Mouse (Mus musculus) midbrain, embryonic 11.5 days (tissue): ENCODE data around the gene Mttp. TPM values are rescaled to one million over a fixed set of nuclear protein-coding genes. Genes with fewer than 3 reads are reported as not detected.
"Not testable (repeated sequence)": the region's sequence is repeated elsewhere in the genome, so short reads cannot be mapped to it uniquely, and the experiment has no call there.

ENCODE experiments used
- ATAC-seq: fragments of 200-750 bp; cut with Nextera tagmentation; 2 replicates; pipeline ENCODE4 v1.8.0; 2017; ENCODE audit warnings: moderate TSS enrichment, moderate library complexity; ENCODE audit not compliant: low FRiP score
- DNase-seq: peaks from one replicate; pipeline ENCODE4 v3.0.0; 2015; ENCODE audit warnings: low spot score; ENCODE audit errors: missing footprints
- H3K27ac ChIP-seq: fragments of 300-500 bp; sonication (generic); 2 replicates; pipeline ENCODE4 v1.5.1; 2014; ENCODE audit warnings: low read depth, low read length
- H3K27me3 ChIP-seq: fragments of 300-500 bp; sonication (generic); 2 replicates; pipeline ENCODE4 v1.6.1; 2014; ENCODE audit warnings: mild to moderate bottlenecking, low read length, moderate library complexity, mixed read lengths; ENCODE audit not compliant: control insufficient read depth, insufficient read depth
- H3K36me3 ChIP-seq: fragments of 300-500 bp; sonication (generic); 2 replicates; pipeline ENCODE4 v1.6.1; 2014; ENCODE audit warnings: mild to moderate bottlenecking, low read length, moderate library complexity, mixed read lengths; ENCODE audit not compliant: control insufficient read depth, insufficient read depth
- H3K4me1 ChIP-seq: fragments of 300-500 bp; sonication (generic); 2 replicates; pipeline ENCODE4 v1.6.1; 2014; ENCODE audit warnings: low read length; ENCODE audit not compliant: control insufficient read depth, insufficient read depth
- H3K4me2 ChIP-seq: fragments of 300-500 bp; sonication (generic); 2 replicates; pipeline ENCODE4 v1.6.1; 2014; ENCODE audit warnings: mild to moderate bottlenecking, moderate library complexity
- H3K4me3 ChIP-seq: fragments of 300-500 bp; sonication (generic); 2 replicates; pipeline ENCODE4 v1.5.1; 2014; ENCODE audit warnings: low read depth, low read length
- H3K9ac ChIP-seq: fragments of 300-500 bp; sonication (generic); 2 replicates; pipeline ENCODE4 v1.6.1; 2014; ENCODE audit warnings: low read length
- H3K9me3 ChIP-seq: fragments of 300-500 bp; sonication (generic); 2 replicates; pipeline ENCODE4 v1.6.1; 2016; ENCODE audit warnings: low read length; ENCODE audit not compliant: control insufficient read depth
- WGBS: fragments of 180-500 bp; shearing (Covaris S2); extraction: QIAGEN DNeasy Blood & Tissue Kit; methylation state at CpG from one replicate; pipeline ENCODE4 v1.1.7; 2014; 5-methylcytosine and 5-hydroxymethylcytosine counted together
- polyA plus RNA-seq: library from polyadenylated mRNA; unstranded; fragments of >200 nt; fragmentation: Nextera tagmentation; extraction: Ambion mirVana; gene quantifications from 2 replicates; pipeline ENCODE4 v1.2.1, GENCODE M21; 2014

The Mttp gene
- polyA plus RNA-seq, 1 experiment from 2014 or later, result 10.0 TPM

DNA sequence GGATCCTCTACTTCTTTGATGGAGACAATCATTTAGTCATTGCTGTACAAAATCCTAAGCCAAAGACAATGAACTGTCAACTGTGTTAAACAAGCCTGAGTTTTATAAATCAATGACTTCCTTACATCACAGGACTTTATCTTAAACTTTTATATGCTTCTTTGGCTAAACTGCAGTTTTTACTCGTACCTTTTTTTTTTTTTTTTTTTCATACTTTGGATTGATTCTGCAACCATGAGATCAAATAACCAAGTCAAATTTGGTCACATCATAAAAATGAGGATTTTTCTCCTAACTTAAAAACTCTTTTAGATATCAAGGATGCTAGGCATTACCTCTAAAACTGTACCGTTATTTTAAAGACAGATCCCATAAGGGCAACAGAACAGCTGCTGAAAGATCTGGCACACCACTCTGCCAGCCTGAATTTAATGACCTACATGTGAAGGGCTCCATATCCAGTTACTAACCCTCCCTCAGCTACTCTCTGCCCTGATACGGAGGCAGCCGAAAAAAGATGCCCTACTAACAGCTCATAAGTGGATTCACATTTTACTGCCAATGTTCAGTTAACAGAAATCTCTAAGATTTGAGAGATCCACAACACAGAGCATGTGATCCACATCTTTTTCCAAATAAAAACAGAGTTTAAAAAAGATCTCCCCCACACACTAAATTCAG lies 2.6 kb downstream of the Mttp start:
- H3K9ac ChIP-seq, result no peak overlapping the region
- no peaks in the 10 kb centered on the region for H3K27me3 ChIP-seq
- no peak overlapping the region for H3K4me3 ChIP-seq

DNA sequence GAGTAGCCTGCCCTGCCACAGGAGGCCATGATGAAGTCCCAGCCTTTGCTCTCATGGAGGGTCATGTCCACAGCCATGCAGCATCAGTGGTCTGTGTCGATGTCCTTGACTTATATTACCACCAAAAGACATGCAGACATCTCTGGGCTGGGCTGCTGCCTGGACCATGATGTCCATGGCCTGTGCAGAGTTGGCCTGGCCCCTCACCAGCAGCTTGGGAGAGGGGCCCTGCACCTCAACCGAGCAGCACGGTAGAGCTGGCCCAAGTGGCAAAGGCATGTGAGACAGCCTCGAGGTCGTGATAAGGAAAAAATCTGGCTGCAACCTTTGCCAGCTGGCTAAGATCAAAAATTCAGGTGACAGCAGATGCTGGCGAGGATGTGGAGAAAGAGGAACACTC lies 5.1 kb downstream of the Mttp start:
- no peaks in the 10 kb centered on the region for H3K4me1 ChIP-seq
- ATAC-seq (no peak), DNase-seq (no peak)
- 94% methylated on average over 6 of the region's 6 CpGs for WGBS
- H3K4me3 ChIP-seq, result no peak overlapping the region
- H3K27me3 ChIP-seq, result no peaks in the 10 kb centered on the region
- H3K36me3 ChIP-seq, result no peaks in the 10 kb centered on the region
- H3K9ac ChIP-seq, result no peak overlapping the region
- no peaks in the 10 kb centered on the region for H3K9me3 ChIP-seq
- no peak overlapping the region for H3K4me2 ChIP-seq
- no peak overlapping the region for H3K27ac ChIP-seq

More for the DNA sequence above, 2.6 kb downstream of the Mttp start:
- Histone ChIP-seq H3K36me3 (no peaks in the 10 kb centered on the region), H3K9me3 (no peaks in the 10 kb centered on the region), H3K27ac (no peak overlapping the region), H3K4me1 (no peaks in the 10 kb centered on the region), H3K4me2 (peak overlapping the region; percentile 44)
- WGBS, result 70% methylated on average over 4 of the region's 4 CpGs
- no peak for ATAC-seq
- peak; percentile 86 for DNase-seq

DNA sequence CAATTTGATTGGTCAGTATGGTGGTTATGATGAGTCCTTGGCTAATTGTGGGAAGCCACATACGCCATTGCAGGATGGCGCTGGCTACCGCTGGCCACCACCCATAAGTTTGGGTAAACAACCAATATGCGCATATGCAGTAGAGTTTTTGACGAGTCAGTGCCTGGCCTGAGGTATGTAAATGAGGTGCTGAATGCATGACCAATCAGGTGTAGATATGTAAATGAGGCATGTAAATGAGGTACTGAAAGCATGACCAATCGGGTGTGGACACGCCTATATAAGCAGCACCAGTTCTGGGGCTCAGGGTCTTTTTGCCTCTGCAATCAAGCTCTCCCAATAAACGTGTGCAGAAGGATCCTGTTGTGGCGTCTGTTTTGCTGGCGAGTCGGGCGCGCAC lies 6.6 kb downstream of the Mttp start:
- not testable (repeated sequence) for ATAC-seq, H3K9ac ChIP-seq, H3K4me2 ChIP-seq, H3K27me3 ChIP-seq, H3K4me1 ChIP-seq, H3K9me3 ChIP-seq, DNase-seq, H3K27ac ChIP-seq, H3K4me3 ChIP-seq, H3K36me3 ChIP-seq
- WGBS, result 97% methylated on average over 13 of the region's 13 CpGs

DNA sequence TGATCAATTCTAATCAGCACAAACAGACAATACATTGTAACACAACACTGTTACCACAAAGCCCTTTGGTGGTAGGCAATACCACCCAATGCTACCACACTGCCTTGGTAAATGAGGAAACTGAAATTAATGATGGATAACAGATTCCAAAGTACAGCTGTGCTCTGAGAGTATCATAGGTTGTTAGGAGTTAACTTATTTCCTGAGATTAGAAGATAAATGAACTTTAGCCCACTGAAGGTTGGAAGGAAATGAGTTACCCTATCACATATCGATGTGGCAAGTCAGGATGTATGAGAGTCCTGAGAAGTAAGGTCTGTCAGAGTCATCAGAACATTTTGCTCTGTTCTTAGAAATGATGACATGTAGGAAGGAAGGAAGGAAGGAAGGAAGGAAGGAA lies 10.2 kb downstream of the Mttp start:
- no peak overlapping the region for H3K4me2 ChIP-seq
- H3K4me3 ChIP-seq, result no peak overlapping the region
- no peaks in the 10 kb centered on the region for H3K9me3 ChIP-seq
- no peaks in the 10 kb centered on the region for H3K36me3 ChIP-seq
- peaks cover 5% of the 10 kb centered on the region; the same call in 1 of the 2 replicates for H3K4me1 ChIP-seq
- DNase-seq (no peak), ATAC-seq (no peak)
- H3K9ac ChIP-seq, result no peak overlapping the region
- 90% methylated on average over 1 of the region's 1 CpGs for WGBS
- H3K27me3 ChIP-seq, result no peaks in the 10 kb centered on the region
- H3K27ac ChIP-seq, result no peak overlapping the region

DNA sequence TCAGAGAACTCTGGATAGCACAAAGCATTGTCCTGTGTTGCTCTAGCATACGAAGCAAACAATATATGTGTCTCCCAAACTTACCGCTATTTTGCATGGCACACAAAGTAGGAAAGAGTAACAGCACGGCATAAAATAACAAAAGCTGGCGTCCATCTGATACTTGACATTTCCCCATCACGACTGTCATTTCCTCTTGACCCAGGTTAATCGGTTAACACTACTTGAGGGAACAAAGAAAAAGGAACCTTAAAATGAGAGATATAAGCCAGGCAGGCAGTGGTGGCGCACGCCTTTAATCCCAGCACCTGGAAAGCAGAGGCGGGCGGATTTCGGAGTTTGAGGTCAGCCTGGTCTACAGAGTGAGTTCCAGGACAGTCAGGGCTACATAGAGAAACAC lies 10.9 kb downstream of the Mttp start:
- Histone ChIP-seq H3K9ac (no peak overlapping the region), H3K36me3 (no peaks in the 10 kb centered on the region), H3K4me2 (no peak overlapping the region), H3K9me3 (no peaks in the 10 kb centered on the region), H3K4me3 (no peak overlapping the region), H3K4me1 (peaks cover 5% of the 10 kb centered on the region; the same call in 1 of the 2 replicates), H3K27ac (no peak overlapping the region), H3K27me3 (no peaks in the 10 kb centered on the region)
- no peak for DNase-seq
- 88% methylated on average over 11 of the region's 11 CpGs for WGBS
- ATAC-seq, result no peak

DNA sequence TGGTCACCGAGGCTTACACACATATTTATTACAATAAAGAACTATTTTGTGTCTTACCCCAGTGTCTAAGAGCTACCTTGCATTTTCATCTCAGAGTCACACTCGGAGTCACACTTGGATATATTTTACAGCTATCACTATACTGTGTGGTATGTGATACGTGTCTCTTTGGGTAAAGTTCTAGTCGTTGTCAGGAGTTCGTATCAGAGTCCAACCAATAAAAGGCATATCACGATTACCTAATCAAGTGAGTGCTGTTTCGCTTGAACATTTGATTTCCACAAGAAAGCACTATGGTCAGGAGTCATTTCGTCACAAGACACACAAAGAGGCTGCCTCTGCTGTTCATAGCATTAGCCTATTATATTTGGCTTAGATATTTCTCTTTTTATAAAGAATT lies 11.3 kb downstream of the Mttp start:
- Histone ChIP-seq H3K4me2 (no peak overlapping the region), H3K4me1 (peaks cover 5% of the 10 kb centered on the region; the same call in 1 of the 2 replicates), H3K4me3 (no peak overlapping the region), H3K27me3 (no peaks in the 10 kb centered on the region), H3K36me3 (no peaks in the 10 kb centered on the region), H3K27ac (no peak overlapping the region), H3K9me3 (no peaks in the 10 kb centered on the region), H3K9ac (no peak overlapping the region)
- ATAC-seq (no peak), DNase-seq (no peak)
- WGBS, result 92% methylated on average over 8 of the region's 8 CpGs

DNA sequence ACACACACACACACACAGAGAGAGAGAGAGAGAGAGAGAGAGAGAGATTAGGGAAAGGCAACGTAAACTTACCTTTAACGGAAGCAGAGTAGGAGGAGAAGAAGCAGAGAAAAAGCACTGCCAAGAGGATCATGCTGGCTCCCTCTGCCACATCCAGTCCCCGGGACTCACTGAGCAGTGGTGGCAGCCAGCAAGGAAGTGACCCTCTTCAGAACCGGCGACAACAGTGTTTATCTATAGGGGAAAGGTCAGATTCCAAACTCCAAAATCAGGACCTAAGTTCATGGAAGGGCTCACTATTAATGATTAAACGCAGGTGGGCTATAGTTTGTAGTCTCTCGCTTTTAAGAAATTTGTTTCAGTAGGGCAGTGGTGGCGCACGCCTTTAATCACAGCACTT lies 13.6 kb downstream of the Mttp start:
- H3K4me3 ChIP-seq, result no peak overlapping the region
- H3K36me3 ChIP-seq, result no peaks in the 10 kb centered on the region
- no peaks in the 10 kb centered on the region for H3K27me3 ChIP-seq
- H3K4me2 ChIP-seq, result no peak overlapping the region
- H3K9me3 ChIP-seq, result no peaks in the 10 kb centered on the region
- no peak for DNase-seq
- H3K4me1 ChIP-seq, result peaks cover 5% of the 10 kb centered on the region; the same call in 1 of the 2 replicates
- WGBS, result 59% methylated on average over 9 of the region's 9 CpGs
- no peak overlapping the region for H3K27ac ChIP-seq
- H3K9ac ChIP-seq, result no peak overlapping the region
- no peak for ATAC-seq

DNA sequence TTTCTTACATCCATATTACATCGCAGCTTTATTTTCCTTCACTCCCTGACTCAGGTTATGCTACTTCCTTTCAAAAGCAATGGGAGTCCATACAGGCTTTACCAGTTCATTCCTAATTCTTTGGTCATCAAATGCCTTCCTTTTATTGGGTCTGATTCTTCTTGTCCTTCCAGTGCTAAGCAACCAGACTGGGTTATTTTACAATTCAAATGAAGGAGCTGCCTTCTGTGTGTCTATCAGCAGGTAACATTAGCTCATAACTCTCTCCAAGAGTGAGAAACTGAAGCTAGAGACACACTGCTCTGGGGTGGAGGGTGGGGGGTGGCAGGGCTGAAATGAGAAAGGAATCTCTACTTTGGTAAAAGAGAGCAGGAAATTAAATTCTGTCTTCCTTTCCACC lies 14.1 kb downstream of the Mttp start:
- no peaks in the 10 kb centered on the region for H3K9me3 ChIP-seq
- WGBS, result 42% methylated on average over 1 of the region's 1 CpGs
- peaks cover 5% of the 10 kb centered on the region; the same call in 1 of the 2 replicates for H3K4me1 ChIP-seq
- no peak for DNase-seq
- no peaks in the 10 kb centered on the region for H3K36me3 ChIP-seq
- no peak overlapping the region for H3K27ac ChIP-seq
- no peak for ATAC-seq
- no peak overlapping the region for H3K4me2 ChIP-seq
- no peak overlapping the region for H3K9ac ChIP-seq
- H3K27me3 ChIP-seq, result no peaks in the 10 kb centered on the region
- no peak overlapping the region for H3K4me3 ChIP-seq

DNA sequence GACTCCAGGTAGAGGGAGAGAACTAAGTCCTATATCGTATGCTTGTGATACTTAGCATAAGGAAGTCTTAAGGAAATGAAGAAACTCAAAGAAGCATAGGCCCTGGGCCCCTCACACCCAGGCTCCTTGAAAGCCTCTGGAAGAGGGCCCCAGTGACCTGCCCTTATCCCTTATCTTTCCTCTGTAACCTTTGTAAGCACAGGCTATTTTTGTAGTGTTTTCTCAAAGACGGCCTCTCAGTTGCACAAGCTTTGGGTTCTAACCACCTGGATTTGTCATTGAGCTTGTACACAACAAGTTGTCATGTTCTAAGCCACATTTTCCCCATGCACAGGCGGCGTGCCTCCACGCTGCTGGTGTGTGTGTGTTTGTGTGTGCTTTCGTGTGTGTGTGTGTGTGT lies 15.7 kb downstream of the Mttp start:
- no peak for ATAC-seq
- H3K27me3 ChIP-seq, result no peaks in the 10 kb centered on the region
- 97% methylated on average over 6 of the region's 6 CpGs for WGBS
- no peaks in the 10 kb centered on the region for H3K9me3 ChIP-seq
- no peak overlapping the region for H3K4me2 ChIP-seq
- no peak for DNase-seq
- no peak overlapping the region for H3K9ac ChIP-seq
- H3K27ac ChIP-seq, result no peak overlapping the region
- H3K4me3 ChIP-seq, result no peak overlapping the region
- no peaks in the 10 kb centered on the region for H3K36me3 ChIP-seq
- peaks cover 5% of the 10 kb centered on the region; the same call in 1 of the 2 replicates for H3K4me1 ChIP-seq
